Mouse (Mus musculus) cerebellum, adult 18-20 months (tissue): ENCODE measurements around the gene Rhobtb3.
"Not testable (repeated sequence)": the region's sequence is repeated elsewhere in the genome, so short reads cannot be mapped to it uniquely, and the experiment has no call there.

Experiments used
- DNase-seq, 2 experiments: peaks; one replicate each; pipeline ENCODE4 v3.0.0; 2021

Gene Rhobtb3

DNA sequence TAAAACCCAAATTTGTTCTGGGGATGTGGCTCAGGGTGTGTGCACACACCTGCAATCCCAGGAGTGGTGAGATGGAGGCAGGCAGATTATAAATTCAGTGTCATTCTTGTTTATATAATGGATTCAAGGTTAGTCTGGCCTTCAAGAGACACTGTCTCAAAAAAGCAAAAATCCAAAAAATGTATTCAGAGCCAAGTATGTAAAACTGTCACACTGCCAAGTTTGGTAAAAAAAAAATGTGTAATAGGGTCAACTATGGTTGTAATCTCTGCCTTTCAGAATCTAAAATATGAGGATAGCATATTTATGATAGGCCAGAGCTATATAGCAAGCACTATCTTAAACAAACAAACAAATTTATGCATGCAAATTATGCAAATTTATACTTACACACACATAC lies 15.8 kb downstream of the Rhobtb3 start:
- no peak for DNase-seq

DNA sequence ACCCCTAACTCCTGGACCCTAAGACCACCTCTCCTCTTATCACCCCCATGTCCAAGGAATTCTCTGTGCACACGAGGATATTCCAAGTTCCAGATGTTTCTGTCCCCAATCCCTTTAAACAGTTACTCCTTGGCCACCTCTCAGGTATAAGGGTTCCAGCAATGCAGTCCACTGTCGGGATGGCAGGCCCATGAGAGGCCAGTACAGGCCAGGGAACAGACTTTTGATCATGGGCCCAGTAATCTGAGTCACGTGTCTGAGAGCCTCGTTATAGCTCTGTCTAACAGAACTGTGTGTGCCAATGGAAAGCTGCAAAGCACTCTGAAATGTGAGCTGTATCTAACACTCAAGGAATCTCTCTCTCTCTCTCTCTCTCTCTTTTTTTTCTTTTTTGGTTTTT lies 29.6 kb downstream of the Rhobtb3 start:
- no peak for DNase-seq

GRCm38 (mm10) chr13:75908187-75908586 lies 35.5 kb downstream of the Rhobtb3 start:
- no peak for DNase-seq

DNA sequence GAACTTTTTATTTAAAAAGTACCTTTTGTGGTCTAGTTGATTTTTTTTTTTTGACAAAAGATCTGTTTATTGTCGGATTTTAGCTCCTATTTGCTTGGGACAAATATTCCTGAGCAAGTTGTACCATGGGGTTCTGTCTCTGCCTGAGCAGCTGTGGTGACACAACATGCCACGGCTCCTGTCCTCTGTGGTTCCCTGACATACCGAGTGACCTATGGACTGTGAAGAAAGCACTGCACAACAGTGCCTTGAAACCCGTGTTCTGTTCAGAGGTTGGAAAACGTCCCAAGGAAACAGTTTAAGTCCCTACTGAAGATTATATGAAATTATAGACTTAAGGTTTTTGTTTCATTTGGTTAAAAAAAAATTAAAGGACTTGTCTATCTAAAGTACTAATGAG lies 36.6 kb downstream of the Rhobtb3 start:
- no peak for DNase-seq

GRCm38 (mm10) chr13:75904660-75905059 lies 39.1 kb downstream of the Rhobtb3 start:
- DNase-seq, result no peak

GRCm38 (mm10) chr13:75900928-75901327 lies 42.8 kb downstream of the Rhobtb3 start:
- DNase-seq, result not testable (repeated sequence)

- no peak for DNase-seq
Measured at GRCm38 (mm10) chr13:75892876-75893275, 50.8 kb downstream of the Rhobtb3 start.

DNA sequence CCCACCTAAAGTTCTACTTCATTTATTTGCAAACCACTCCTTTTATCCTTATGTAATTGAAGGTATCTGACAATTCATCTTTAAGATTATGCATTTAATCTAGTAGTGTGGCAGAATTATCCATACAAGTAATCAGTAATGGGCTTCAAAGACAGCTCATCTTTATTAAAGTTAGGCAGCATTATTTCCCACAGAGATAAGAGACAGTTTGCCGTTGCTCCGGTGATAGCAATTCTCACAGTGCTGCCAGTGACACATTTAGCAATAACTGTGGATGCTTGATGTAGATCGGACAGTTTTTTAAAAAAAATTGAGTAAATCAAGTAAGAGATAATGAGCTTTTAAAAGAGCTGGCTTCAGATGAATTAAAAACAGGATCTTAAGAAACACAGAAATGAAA lies 51.4 kb downstream of the Rhobtb3 start:
- DNase-seq, result no peak

- DNase-seq, result no peak
Measured at GRCm38 (mm10) chr13:75891868-75892267, 51.9 kb downstream of the Rhobtb3 start.

DNA sequence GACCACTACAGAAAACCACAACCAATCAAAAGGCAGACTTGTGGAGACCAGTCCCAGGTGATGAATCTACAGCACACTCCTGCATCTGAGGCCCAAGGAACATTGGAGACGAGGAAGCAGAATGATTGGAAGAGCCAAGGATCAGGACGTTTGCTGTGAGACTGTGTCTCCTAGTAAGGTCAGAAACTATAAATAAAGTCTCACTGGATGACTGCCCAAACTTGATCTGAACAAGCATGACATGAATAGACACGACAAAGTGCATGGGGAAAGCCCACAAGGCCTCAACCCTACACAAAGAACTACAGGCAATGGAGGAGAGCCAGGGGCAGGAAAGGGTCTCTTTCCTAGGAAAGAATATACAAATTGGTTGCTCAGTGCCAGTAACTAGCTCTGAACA lies 59.9 kb downstream of the Rhobtb3 start:
- DNase-seq, result no peak

DNA sequence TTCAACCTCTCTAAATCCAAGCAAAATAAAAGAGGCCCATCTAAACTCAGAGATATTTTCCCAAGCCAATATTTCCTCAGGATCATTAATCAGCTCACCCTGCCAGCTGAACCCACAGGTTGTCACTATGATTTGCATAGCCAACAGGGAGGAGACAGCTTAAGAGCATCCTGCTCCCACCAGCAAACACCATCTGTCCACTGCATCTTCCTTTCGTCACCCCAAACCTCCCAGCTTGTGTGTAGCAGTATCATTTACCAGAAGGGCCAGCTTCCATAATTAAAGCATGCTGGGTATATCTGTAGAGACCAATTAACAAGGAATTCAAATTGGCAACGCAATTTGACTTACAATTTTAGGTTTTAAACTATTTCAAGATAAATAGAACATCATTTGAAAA lies 63.2 kb downstream of the Rhobtb3 start:
- no peak for DNase-seq

DNA sequence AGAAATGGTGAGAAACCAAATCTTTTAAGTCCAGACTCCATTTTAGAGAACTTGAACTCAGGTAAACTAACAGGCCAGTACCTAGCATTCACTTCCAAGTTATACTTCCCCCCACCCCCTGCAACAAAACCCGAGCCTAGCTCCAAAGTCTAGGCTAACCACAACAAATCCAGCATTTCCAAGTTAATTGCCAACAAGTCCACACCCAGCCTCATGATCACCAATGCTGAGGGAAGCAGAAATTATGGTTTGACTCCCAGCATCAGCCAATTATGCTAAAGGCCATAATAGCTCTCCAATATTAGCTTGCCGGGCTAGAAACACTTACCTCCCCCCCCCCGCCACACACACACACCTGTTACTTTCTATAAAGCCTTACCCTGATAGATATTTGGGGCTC lies 64.0 kb downstream of the Rhobtb3 start:
- no peak for DNase-seq

- peak; percentile 48 to 50 for DNase-seq
Measured at GRCm38 (mm10) chr13:75877907-75878306, 65.8 kb downstream of the Rhobtb3 start.

- no peak for DNase-seq
Measured at GRCm38 (mm10) chr13:75876592-75876991, 67.1 kb downstream of the Rhobtb3 start.

GRCm38 (mm10) chr13:75876188-75876587 lies 67.5 kb downstream of the Rhobtb3 start:
- peak; percentile 58 to 63 for DNase-seq

- no peak for DNase-seq
Measured at GRCm38 (mm10) chr13:75874608-75875376, 68.9 kb downstream of the Rhobtb3 start.

- DNase-seq, result no peak
Measured at GRCm38 (mm10) chr13:75867876-75868275, 75.8 kb downstream of the Rhobtb3 start.

DNA sequence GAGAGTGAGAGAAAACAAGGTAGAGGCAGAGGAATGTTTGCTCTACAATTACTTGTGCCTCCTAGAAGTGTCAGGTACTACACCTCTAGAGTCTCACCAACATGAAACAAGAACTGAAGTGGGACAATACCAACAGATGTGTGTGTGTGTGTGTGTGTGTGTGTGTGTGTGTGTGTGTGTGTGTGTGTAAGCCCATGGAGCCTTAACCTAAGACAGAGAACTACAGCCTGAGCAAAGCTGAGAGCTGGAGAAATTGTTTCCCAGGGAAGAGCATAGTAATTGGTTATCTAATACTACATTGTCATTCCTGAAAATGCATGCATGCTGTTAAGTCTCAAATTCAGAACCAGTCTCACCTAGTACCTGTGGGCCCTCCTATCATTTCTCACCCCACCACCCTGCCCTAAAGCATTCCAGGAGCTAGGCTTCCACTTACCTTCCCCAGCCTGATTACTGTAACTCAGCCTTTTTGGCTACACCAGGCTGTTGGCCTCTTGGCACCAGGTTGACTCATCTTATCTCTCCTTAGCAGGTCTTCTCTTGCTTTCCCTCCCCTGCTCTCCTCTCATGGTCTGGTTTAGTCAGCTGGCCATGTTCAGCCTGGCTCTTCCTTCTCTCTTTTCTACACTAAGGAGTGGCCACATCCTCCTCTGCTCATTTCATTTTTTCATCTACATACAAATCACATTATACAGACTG lies 78.1 kb downstream of the Rhobtb3 start:
- DNase-seq, result no peak

- DNase-seq, result no peak
Measured at GRCm38 (mm10) chr13:75859264-75859844, 84.4 kb downstream of the Rhobtb3 start.

- DNase-seq, result no peak
Measured at GRCm38 (mm10) chr13:75853118-75853517, 90.6 kb downstream of the Rhobtb3 start.

DNA sequence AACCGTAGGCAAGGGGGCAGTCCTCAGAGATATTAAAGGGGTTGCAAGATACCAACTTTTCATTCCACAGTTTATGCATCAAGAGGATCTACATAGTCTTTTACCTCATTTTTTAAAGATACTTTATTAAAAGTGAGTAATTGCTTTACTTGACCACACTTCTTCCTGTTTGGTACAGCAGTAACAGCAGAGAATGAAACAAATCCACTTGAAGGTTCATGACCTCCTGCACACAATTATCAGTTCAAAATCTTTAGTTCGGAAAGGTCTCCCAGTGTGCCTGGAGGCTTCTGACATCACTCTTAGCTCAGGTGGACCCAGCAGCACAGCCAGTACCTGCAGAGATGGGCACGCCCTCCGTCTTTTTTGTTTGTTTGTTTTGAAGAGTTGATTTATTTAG lies 91.7 kb downstream of the Rhobtb3 start:
- DNase-seq, result no peak

DNA sequence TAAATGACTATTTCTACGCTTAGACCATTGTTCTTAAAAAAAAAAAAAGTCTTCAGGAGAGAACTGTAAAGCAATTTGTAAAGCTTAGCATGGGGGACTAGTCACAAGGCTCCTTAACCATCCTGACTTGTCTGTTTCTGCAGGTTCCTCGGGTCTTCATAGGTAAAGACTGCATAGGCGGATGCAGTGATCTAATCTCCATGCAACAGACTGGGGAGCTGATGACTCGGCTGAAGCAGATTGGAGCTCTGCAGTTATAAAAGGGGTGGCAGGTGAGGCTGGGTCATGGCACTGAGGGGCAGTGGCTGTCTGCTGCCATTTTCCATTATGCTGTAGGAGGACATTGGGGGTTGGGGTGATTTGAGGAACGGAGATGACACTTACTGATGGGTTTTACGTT lies 96.7 kb downstream of the Rhobtb3 start:
- no peak for DNase-seq

DNA sequence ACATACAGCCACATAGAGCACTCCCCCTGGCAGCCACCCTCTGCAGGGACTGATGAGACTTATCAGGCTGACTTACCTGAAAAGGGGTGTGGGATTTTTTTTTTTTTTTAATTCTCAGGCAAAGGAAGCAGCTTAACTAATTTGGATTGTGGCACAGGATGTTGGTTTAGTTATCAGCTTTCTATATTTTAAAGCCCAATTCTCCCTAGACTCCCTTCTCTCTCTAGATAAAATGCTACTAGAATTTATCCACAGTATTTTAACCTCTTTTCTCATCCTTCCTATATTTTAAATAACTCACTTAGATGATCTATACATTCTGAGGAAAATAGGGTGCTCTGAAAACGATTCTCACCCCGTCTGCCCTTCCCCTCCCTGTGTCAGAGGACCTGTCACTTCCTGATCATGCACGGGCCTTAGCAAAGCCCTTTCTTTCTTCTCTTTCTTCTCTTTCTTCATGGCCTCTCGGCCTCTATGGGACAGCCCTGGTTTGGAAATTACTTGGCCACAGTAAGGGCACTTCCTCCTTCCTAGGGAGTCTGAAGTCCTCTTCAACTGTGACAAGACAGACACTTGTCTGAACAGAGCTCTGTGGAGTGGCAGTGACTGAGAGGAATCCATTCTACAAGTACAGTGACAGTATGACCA lies 98.1 kb downstream of the Rhobtb3 start:
- DNase-seq, result no peak
